Mouse (Mus musculus): ENCODE results near the gene Otop2. TPM values are rescaled to one million over a fixed set of nuclear protein-coding genes. Genes with fewer than 3 reads are reported as not detected.

The Otop2 gene
- total RNA-seq, 1 experiment from 2014 or later = not detected

DNA sequence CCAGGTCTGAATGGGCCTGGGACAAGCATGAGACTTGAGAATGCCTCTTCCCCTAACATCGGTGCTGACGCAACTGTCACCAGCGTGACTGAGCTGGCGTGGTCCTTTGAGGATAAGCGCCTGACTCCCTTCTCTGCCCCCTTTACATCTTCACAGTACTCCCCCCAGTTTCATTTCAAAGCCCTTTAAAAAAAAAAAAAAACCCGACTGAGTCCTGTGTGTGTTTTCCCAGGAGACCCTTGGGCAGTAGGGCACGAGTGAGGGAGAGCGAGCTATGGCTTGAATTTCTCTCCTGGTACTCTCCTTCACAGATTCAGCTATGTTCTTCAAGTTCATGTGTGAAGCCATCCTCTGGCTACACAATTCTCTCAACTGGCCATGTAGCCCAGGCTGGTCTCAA lies 8.8 kb upstream of the Otop2 start:
- DNase-seq = no peak

DNA sequence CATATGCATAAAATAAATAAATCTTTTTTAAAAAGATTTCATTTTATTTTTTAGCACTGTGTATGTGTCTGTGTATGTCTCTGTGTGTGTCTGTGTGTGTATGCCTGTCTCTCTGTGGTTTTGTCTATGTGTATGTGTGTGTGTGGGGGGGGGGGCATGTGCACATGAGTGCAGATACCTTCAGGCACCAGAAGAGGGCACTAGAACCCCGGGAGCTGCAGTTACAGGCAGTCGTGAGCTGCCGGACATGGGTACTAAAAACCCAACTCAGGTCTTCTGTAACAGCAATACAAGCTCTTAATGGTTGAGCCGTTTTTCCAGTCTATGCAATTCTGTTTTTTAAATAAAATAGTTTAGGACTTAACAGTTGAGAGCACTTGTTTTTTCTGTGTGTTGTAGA lies 6.2 kb upstream of the Otop2 start:
- DNase-seq = no peak

DNA sequence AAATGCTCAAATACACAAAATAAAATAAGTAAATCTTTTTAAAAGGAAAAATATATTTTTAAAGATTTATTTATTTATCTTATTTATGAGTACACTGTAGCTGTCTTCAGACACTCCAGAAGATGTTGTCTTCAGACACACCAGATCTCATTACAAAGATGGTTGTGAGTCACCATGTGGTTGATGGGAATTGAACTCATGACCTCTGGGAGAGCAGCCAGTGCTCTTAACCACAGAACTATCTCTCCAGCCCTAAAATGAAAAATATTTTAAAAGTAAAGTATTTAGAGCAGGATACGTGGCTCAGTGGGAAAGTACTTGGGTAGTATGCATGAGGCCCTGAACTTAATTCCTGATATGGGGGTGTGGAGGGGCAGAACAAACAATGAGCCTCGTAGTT lies 5.6 kb upstream of the Otop2 start:
- DNase-seq = no peak

DNA sequence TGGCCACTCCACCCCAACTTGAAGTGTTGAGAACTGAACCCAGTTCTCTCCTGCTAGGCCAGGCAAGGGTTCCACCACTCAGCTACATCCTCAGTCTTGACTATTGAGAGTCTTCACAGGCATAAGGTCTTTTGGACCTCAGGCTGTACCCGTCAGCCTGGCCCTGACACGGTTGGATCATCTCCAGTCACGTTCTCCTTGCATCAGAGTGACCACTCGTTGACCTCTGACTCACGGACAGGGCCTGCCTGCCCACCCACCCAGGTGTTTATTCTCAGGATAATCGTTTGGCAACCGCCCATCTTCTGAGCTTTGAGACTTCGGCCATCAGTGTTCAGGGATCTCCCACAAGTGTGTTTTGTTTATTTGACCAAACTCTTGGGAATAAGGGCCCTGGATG lies 3.8 kb upstream of the Otop2 start:
- DNase-seq = peak; percentile 46

DNA sequence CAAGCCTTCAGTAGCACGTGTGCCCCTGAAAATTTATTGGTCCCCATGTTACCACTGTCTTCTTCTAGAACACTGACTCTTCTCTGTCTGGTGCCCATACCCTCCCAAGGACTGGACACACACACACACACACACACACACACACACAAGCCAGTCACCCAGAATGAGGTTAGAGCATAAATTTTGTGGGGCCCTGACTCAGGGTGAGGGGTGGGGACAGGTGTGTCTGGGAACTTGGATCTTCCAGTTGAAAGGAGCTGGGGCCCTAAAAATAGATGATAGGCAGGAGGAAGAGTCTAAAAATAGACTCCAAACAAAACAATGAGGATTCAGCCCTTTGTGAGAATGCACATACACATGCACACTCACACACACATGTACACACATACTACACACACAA lies 1.8 kb downstream of the Otop2 start:
- no peak for DNase-seq

DNA sequence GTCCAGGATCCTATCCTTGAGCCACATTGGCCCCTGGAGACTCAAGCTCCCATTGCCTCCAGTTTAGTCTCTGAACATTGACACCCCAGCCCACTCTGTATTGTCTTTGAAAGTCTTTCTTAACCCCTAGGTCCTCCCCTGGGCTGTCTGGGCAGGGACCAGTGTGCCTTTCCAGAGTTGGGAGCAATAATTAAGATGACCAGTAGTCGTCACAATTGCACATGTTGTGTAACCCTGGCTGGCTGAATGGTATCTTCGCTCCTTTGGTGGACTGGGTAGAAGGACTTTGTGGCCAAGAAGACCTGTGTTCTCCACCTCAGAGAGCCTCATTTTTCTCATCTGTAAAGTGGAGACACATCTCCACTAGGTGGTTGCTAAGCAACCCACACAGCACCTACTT lies 7.3 kb downstream of the Otop2 start:
- peak; percentile 39 for DNase-seq

DNA sequence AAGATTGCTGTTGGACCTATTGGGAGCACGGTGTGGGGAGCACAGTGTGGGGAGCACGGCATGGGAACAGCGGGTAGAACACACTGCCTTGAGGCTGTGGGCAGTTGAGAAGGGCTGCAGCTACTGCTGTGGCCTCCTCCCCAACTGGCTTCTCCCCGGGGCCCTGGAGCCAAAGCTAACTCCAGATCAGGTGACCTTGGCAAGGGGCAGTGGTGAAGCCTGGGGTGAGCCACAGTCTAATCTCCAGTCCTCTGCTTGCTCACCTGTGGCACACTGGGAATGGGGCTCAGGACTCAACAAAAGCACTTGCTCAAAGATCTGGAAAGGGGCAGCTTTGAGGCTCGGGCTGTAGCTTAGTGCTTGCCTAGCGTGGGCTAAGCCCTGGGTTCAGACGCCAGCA lies 10.2 kb downstream of the Otop2 start:
- DNase-seq = no peak

DNA sequence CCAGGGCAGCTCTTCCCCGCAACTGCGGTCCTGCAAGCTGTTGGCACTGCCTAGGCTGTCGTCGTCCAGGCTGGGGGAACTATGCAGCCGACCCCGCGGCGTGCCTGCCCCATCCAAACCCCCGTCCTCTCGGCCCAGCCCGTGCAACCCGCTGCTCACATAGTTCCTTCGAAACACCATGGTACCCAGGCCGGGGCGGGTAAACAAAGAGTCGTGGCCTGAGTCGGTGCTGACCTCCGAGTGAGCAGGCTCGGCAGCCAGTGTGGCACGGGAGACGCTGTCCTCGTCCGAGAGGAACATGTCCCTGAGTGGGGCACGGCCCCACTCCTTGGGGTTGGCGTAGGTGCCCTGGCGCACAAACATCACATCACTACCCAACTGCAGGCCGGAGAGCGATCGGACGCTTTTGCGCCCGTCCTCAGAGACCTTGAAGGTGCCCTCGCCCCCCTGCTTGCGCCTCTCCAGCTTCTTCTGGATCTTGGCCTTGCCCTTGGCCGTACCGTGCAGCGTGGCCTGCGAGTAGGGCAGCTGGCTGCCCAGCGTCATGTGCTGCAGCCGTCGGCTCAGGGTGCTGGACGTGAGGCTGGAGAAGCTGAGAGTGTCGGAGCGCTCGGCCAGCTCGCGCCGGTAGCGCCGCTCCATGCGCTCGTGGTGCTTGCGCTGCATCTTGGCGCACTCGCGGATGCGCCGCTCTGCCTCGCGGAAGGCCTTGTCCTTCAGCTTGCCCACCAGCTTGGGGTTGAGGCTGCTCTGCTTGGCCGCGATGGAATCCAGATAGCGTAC lies 11.5 kb downstream of the Otop2 start:
- DNase-seq = peak; percentile 51

DNA sequence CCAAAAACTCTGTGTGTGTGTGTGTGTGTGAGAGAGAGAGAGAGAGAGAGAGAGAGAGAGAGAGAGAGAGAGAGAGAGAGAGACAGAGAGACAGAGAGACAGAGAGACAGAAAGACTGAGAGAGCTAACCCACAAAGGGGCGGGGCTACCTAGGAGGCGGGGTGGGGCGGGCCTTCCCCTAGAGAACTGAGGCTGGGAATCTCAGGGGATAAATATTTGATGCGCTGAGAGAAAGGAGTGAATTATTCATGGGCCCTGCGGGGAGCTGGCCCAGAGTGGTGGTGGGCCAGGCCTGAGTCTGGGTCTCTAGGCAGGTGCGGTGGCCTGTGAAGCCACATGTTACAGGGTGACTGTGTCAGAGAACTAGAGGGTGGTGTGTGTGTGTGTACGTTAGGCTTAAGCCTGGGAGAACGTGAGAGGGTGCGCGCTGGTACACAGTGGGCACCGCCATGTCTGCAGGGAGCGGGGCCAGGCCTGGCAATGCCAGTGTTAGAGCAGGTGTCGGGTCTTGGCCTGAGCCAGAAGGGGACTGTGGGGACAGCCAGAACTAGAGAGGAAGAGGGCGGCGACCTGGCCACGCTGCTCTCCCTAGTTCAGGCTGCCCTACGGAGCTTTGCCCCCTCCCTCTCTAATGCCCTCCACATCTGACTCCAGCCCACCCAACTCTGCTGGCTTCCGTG lies 12.9 kb downstream of the Otop2 start:
- DNase-seq = no peak

DNA sequence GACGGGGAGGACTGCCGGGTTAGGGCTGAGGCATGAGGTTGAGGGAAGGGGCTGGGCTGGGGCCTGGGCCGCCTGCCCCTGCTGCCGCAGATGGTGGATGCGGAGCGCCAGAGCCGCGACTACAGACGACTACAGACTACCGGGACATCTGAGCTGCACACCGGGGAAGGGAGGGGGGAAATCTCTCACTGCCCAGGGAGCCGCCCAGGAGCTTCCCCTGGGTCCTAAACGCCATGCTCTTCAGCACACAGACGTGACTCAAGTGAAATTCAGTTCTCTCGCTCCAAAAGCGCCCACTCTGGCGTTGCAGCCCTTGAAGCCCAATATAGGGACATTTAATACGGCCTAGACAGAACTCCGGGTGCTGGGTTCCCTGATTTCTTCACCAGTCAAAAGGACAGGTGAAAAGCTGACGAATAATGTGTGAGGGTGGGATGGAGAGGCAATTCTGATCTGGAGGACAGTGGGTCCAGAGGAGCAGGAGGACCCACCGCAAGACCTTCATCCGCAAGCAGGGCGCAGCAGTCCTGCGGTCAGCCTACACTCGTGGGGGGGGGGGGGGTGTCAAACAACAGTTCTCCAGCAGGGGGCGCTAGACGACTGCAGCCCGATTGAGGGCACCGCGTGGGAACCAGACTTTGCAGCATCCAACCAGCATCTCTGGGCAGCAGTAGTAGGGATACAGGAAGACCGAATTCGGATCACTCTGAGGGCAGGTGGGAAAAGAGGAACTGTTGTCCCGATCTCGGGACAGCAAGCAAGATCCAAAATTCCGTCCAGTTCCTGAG lies 15.1 kb downstream of the Otop2 start, which contains the start of gene Ush1g:
Gene Ush1g, minus strand, starts transcription at position 136 of the 788 bp plus-strand sequence.
- peak; percentile 84 for DNase-seq

DNA sequence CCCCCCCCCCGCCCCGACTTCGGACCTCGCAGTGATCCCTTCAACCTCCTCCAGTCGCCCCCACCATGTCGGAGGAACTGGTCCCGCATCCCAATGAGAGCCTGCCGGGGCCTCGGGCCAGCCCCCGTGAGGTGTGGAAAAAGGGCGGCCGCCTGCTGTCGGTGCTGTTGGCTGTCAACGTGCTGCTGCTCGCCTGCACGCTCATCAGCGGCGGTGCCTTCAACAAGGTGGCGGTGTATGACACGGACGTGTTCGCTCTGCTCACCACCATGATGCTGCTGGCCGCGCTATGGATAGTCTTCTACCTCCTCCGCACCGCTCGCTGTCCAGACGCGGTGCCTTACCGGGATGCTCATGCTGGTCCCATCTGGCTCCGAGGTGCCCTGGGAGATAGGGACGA lies 16.4 kb downstream of the Otop2 start:
- no peak for DNase-seq

DNA sequence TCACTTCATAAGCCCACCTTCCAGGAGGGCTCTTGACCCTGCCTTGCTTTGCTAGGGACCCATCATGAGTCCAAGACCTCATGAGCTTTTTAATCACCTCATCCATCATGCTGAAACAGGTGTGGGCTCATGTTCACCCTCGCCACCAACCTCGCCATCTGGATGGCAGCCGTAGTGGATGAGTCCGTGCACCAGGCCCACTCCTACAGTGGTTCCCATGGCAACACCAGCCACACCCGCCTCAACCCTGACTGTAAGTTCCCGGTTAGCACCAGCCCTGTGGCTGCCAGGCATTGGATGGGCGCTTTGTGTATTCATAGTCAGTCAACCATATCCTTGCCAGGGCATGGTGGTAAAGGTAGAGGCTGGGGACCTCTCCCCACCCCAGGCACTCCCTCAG lies 19.8 kb downstream of the Otop2 start:
- no peak for DNase-seq

DNA sequence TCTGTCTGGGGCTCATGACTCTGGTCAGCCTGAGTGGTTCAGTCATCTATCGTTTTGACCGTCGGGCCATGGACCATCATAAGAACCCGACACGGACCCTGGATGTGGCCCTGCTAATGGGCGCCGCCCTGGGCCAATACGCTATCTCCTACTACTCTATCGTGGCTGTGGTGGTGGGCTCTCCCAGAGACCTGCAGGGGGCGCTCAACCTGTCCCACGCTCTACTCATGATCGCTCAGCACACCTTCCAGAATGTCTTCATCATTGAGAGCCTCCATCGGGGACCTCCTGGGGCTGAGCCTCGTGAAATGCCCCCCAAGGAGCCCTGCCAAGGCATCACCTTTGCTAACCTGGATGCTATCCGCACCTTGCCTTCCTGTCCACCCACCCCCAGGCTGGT lies 22.4 kb downstream of the Otop2 start:
- no peak for DNase-seq

DNA sequence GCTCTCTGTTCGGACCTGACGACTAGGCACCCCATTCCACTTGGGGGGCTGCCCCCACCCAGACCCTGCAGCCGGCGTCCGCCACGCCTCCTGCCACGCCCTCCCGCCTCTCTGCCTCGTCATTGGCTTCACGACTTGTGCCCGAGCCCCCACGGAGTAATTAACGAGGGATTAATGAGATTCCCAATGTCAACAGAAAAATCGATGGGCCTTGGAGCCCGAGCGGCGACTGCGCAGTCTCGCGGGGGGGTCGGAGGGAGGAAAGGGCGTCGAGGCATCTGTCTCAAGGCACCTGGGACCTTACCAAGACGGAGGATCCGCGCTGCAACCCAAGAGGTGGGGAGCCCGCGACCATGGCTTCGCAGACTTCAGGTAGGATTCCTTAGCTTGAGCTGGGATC lies 27.6 kb downstream of the Otop2 start, which contains the start of gene Otop3:
Gene Otop3, plus strand, starts transcription at position 201 of the 400 bp plus-strand sequence.
- no peak for DNase-seq

DNA sequence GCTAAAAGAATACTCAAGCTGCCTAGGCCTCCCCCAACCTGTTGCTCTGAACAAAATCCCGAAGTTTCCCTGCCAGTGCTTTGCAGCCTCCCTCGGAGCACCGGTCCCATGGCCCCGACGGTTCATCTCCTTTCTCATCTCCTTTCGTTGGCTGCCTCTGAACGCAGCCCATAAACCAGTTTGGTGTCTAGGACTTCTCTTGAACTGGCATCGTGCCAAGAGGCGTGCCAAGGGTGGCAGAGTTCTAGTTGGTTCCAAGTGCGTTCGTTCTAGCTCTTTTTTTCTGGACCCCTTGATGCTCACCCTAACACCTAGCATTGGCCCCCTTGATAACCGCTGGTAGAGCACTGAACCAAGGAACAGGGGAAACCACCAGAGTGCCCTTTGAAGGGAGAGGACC lies 28.3 kb downstream of the Otop2 start:
- DNase-seq = peak; percentile 60

DNA sequence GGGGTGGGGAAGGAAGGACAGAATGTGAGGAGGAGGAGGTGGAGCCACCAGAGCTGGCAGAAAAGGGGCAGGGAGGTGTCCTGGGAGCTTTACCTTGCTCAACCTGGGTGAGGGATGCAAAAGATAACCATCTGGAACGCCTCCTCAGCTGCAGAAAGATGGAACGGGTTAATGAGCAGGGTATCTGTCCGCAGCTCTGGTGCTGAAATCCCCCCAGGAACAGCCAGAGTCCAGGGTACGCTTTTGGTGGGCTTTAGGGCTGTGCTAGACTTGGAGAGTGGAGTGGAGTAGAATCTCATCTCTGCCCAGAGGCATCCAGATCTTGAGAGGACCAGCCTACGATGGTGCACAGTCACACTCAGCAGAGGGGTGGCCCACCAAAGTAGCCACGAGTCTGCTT lies 29.2 kb downstream of the Otop2 start:
- no peak for DNase-seq

DNA sequence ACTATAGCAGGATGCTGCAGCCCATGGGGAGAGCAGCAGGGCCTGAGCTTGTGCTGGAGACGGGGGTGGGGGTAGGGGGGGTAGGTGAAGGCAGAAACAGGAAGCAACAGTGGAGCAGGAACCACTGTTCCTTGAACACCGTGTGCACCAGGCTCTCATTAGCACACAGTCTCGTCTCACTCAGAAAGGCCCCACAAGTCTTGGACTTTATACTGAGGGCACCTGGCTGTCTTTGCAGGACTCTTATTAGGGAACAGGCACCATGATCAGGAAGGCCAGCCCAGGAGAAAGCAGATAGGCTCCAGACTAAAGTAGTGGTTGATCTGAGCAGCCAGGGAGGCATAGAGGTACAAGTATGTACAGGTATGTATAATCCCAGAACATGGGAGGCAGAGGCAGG lies 30.4 kb downstream of the Otop2 start:
- no peak for DNase-seq

DNA sequence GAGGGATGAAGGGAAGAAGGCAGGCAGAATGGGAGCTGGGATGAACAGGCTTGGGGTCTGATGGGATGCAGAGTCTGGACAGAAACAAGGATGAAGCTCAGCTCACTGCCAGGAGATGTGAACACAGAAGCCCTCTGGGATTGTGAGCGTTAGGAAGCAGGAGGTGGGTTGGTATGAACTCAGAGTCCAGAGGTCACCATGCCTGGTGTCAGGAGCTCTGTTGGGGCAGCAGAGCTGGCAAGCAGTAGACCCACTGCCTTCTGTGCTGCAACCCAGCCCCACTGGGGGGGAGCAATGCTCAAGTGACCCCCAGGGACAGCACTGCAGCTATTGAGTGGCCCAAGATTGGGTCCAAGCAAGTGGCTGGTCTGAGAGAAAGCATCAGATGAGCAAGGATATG lies 30.9 kb downstream of the Otop2 start:
- no peak for DNase-seq

DNA sequence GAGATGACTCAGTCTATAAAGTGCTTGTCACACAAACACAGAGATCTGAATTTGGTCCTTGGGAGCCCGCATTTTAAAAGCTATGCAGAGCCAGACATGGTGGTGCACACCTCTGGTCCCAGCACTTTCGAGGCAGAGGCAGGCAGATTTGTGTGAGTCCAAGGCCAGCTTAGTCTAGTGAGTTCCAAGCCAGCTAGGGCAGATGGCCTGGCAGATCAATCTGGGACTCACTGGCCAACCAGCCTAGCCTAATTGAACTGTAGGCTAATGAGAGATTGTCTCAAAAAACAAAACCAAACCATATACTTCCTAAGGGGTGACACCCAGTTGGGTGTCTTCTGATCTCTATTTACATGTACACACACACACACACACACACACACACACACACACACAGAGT lies 34.3 kb downstream of the Otop2 start:
- DNase-seq = no peak

DNA sequence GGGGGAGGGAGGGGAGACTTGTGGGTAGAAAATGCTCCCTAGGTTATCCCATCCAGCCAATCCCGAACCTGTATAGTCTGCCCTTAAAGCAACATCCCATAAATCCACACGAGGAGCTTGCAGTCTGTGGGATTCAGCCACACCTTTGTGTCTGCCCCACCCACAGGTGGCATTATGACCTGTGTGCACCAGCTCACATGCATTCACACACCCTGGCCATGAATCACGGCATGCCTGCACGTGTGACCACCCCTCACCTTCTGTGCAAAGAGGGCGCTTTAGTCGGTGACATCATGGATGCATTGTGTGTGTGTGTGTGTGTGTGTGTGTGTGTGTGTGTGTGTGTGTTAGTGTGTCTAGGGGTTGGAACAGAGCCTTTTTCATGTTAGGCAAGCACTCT lies 34.9 kb downstream of the Otop2 start:
- DNase-seq = no peak

DNA sequence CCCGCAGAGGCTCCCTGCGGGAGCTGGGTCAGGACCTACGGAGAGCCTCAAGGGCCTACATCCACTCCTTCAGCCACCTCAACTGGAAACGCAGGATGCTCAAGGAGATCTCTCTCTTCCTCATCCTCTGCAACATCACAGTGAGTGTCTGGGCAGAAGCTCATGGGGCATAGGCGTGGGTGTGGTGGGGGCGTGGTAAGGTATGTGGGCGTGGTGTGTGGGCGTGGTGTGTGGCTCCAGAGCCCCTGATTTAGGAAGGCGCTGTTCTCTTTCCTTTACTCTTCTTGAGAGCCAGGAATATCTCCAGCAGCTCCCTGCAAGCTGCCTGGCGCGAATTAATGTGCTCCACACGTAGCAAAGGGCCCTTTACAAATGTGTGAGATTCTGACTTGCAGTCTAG lies 38.0 kb downstream of the Otop2 start:
- DNase-seq = no peak

DNA sequence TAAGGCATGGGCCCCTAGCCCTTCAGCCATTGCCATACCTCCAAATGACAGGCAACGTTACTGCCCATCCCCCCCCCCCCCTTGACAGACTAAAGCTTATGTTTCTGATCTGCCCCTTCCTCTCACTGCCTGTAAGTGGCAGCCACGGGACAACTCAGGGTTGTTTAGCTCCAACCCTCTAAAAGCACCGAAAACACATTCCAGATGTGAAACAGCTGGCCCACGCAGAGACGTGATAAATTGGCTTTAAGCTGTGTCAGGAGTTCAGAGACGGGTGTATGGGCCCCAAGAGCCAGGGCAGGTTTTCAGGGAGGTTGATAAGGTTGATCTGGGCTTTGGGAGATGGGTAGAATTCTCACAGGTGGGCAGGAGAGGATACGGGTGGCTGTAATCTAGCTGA lies 38.6 kb downstream of the Otop2 start:
- no peak for DNase-seq

DNA sequence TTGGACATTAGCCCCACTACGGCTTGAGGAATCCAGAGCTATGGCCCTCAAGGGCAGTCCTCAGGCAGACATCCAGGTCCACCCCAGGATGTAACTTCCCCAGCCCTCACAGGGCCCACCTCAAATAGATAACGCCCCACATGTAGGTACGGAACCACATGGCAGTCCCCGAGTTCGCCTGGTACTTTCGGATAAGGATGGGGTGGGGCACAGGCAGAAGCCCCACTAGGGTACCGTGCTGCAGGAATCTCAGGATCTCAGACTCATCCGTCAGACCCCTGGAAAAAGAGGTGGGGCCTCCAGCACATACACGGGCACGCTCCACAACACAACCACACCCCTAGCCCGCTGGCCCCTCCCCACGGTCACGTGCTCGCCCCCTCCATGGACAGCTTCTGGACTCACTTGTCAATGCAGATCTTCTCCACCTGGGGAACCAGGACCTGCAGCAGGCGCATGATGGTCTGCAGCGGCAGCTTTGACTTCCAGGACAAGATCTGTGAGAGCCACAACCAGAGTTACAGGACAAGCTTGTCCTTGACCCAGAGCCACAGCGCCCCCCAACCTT lies 41.8 kb downstream of the Otop2 start:
- DNase-seq = no peak
